Mouse (Mus musculus): ENCODE measurements at regions not wholly inside any gene's neighbourhood (a gene's known extent, or its start where the extent isn't known, plus 50 kb on each side); places are given as distances from the start of the nearest gene placed in this dataset.

DNA sequence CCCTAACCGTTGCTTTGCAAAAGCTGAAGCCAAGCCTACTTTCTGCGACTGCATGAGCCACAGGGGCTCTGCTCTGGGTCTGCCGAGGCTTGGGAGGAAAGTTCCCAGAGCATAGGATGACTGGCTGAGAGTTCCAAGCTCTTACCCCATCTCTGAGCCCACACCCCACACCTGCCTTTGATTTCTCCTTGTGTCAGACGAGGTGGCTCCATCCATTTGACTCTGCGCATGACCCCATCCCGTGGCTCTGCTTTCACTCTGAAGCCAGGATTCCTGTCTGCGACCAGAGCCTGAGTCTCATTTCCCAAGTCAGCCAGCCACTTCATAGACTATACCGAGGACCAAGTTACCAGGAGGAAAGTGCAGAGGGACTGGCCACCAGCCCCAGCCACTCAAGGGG, 216.1 kb upstream of the Msx2 start:
- Histone ChIP-seq H3K4me1 (ENCODE audit: control insufficient read depth, insufficient read depth, low read length) (no peaks in the 10 kb centered on the region), H3K4me2 (ENCODE audit: low read depth, low read length) (no peak overlapping the region; the same call in 1 of the 2 replicates), H3K9ac (replicated peaks; ENCODE audit: low read depth, low read length) (no peak overlapping the region), H3K36me3 (ENCODE audit: control insufficient read depth, insufficient read depth, low read length) (no peaks in the 10 kb centered on the region), H3K9me3 (ENCODE audit: control insufficient read depth, low read length) (no peaks in the 10 kb centered on the region), H3K27me3 (ENCODE audit: control insufficient read depth, insufficient read depth, low read length) (no peaks in the 10 kb centered on the region; the same call in 1 of the 2 replicates), H3K27ac (ENCODE audit: low read depth, low read length) (no peak overlapping the region), H3K4me3 (ENCODE audit: low read depth, low read length) (no peak overlapping the region)
- WGBS = 61% methylated on average over 8 of the region's 8 CpGs
- no peak for ATAC-seq (ENCODE audit: low read depth)

- no peaks in the 10 kb centered on the region for H3K4me1 ChIP-seq (ENCODE audit: control insufficient read depth, insufficient read depth, low read length)
- no peak overlapping the region for H3K4me3 ChIP-seq (ENCODE audit: low read depth, low read length)
- no peaks in the 10 kb centered on the region; the same call in 1 of the 2 replicates for H3K27me3 ChIP-seq (ENCODE audit: control insufficient read depth, insufficient read depth, low read length)
- H3K27ac ChIP-seq (ENCODE audit: low read depth, low read length) = no peak overlapping the region
- ATAC-seq (ENCODE audit: low read depth) = peak; percentile 63; the same call in 1 of the 2 replicates
- no peak overlapping the region for H3K9ac ChIP-seq (replicated peaks; ENCODE audit: low read depth, low read length)
- 10% methylated on average over 13 of the region's 13 CpGs for WGBS
- no peak overlapping the region; the same call in 1 of the 2 replicates for H3K4me2 ChIP-seq (ENCODE audit: low read depth, low read length)
- H3K9me3 ChIP-seq (ENCODE audit: control insufficient read depth, low read length) = no peaks in the 10 kb centered on the region
- H3K36me3 ChIP-seq (ENCODE audit: control insufficient read depth, insufficient read depth, low read length) = no peaks in the 10 kb centered on the region
These were observed 215.6 kb upstream of the Msx2 start for GRCm38 (mm10) chr13:53688489-53688888.

GRCm38 (mm10) chr13:53684498-53684897, 211.6 kb upstream of the Msx2 start:
- no peaks in the 10 kb centered on the region; the same call in 1 of the 2 replicates for H3K27me3 ChIP-seq (ENCODE audit: control insufficient read depth, insufficient read depth, low read length)
- WGBS = 72% methylated on average over 5 of the region's 5 CpGs
- no peak overlapping the region for H3K27ac ChIP-seq (ENCODE audit: low read depth, low read length)
- no peak overlapping the region for H3K9ac ChIP-seq (replicated peaks; ENCODE audit: low read depth, low read length)
- H3K4me3 ChIP-seq (ENCODE audit: low read depth, low read length) = no peak overlapping the region
- H3K4me2 ChIP-seq (ENCODE audit: low read depth, low read length) = no peak overlapping the region
- no peaks in the 10 kb centered on the region for H3K36me3 ChIP-seq (ENCODE audit: control insufficient read depth, insufficient read depth, low read length)
- ATAC-seq (ENCODE audit: low read depth) = no peak
- no peaks in the 10 kb centered on the region for H3K4me1 ChIP-seq (ENCODE audit: control insufficient read depth, insufficient read depth, low read length)
- no peaks in the 10 kb centered on the region for H3K9me3 ChIP-seq (ENCODE audit: control insufficient read depth, low read length)

GRCm38 (mm10) chr13:53677187-53677586, 204.3 kb upstream of the Msx2 start:
- H3K4me1 ChIP-seq (ENCODE audit: control insufficient read depth, insufficient read depth, low read length) = no peaks in the 10 kb centered on the region
- no peak overlapping the region for H3K4me2 ChIP-seq (ENCODE audit: low read depth, low read length)
- no peak overlapping the region for H3K27ac ChIP-seq (ENCODE audit: low read depth, low read length)
- H3K9ac ChIP-seq (replicated peaks; ENCODE audit: low read depth, low read length) = no peak overlapping the region
- no peak for ATAC-seq (ENCODE audit: low read depth)
- no peaks in the 10 kb centered on the region for H3K27me3 ChIP-seq (ENCODE audit: control insufficient read depth, insufficient read depth, low read length)
- 90% methylated on average over 10 of the region's 10 CpGs for WGBS
- no peaks in the 10 kb centered on the region for H3K9me3 ChIP-seq (ENCODE audit: control insufficient read depth, low read length)
- no peaks in the 10 kb centered on the region for H3K36me3 ChIP-seq (ENCODE audit: control insufficient read depth, insufficient read depth, low read length)
- no peak overlapping the region for H3K4me3 ChIP-seq (ENCODE audit: low read depth, low read length)

- H3K4me3 ChIP-seq (ENCODE audit: low read depth, low read length) = no peak overlapping the region
- H3K9ac ChIP-seq (replicated peaks; ENCODE audit: low read depth, low read length) = no peak overlapping the region
- ATAC-seq (ENCODE audit: low read depth) = no peak
- no peak overlapping the region for H3K4me2 ChIP-seq (ENCODE audit: low read depth, low read length)
- WGBS = 82% methylated on average over 19 of the region's 19 CpGs
- no peaks in the 10 kb centered on the region for H3K4me1 ChIP-seq (ENCODE audit: control insufficient read depth, insufficient read depth, low read length)
- H3K27ac ChIP-seq (ENCODE audit: low read depth, low read length) = no peak overlapping the region
- no peaks in the 10 kb centered on the region for H3K36me3 ChIP-seq (ENCODE audit: control insufficient read depth, insufficient read depth, low read length)
- no peaks in the 10 kb centered on the region for H3K27me3 ChIP-seq (ENCODE audit: control insufficient read depth, insufficient read depth, low read length)
- H3K9me3 ChIP-seq (ENCODE audit: control insufficient read depth, low read length) = no peaks in the 10 kb centered on the region
These were observed 197.5 kb upstream of the Msx2 start for GRCm38 (mm10) chr13:53670361-53670760.

- ATAC-seq (ENCODE audit: low read depth) = no peak
- no peak overlapping the region for H3K27ac ChIP-seq (ENCODE audit: low read depth, low read length)
- H3K27me3 ChIP-seq (ENCODE audit: control insufficient read depth, insufficient read depth, low read length) = no peaks in the 10 kb centered on the region
- H3K36me3 ChIP-seq (ENCODE audit: control insufficient read depth, insufficient read depth, low read length) = no peaks in the 10 kb centered on the region
- no peak overlapping the region for H3K4me3 ChIP-seq (ENCODE audit: low read depth, low read length)
- WGBS = 87% methylated on average over 4 of the region's 4 CpGs
- H3K4me2 ChIP-seq (ENCODE audit: low read depth, low read length) = no peak overlapping the region
- no peaks in the 10 kb centered on the region for H3K4me1 ChIP-seq (ENCODE audit: control insufficient read depth, insufficient read depth, low read length)
- no peaks in the 10 kb centered on the region for H3K9me3 ChIP-seq (ENCODE audit: control insufficient read depth, low read length)
- no peak overlapping the region for H3K9ac ChIP-seq (replicated peaks; ENCODE audit: low read depth, low read length)
These were observed 194.6 kb upstream of the Msx2 start for GRCm38 (mm10) chr13:53667518-53667917.

DNA sequence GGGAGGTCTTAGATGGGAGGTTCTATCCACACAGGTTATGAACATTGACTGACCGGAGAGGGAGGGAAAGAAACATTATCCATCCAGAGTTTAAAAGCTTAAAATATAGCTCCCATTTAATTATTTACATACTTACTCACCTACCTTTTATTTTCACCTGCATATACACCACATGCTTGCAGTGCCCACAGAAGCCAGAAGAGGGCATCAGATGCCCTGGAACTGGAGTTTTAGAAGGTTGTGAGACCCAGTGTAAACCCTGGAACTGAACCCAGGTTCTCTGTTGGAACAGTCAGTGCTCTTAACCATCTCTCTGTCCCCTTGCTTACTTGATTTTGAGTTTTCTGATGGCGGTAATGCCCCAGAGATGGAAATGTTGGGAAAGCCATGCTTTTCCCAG, 192.7 kb upstream of the Msx2 start:
- Histone ChIP-seq H3K36me3 (ENCODE audit: control insufficient read depth, insufficient read depth, low read length) (no peaks in the 10 kb centered on the region), H3K4me1 (ENCODE audit: control insufficient read depth, insufficient read depth, low read length) (no peaks in the 10 kb centered on the region), H3K4me3 (ENCODE audit: low read depth, low read length) (no peak overlapping the region), H3K9ac (replicated peaks; ENCODE audit: low read depth, low read length) (no peak overlapping the region), H3K27me3 (ENCODE audit: control insufficient read depth, insufficient read depth, low read length) (no peaks in the 10 kb centered on the region), H3K4me2 (ENCODE audit: low read depth, low read length) (no peak overlapping the region), H3K27ac (ENCODE audit: low read depth, low read length) (no peak overlapping the region), H3K9me3 (ENCODE audit: control insufficient read depth, low read length) (no peaks in the 10 kb centered on the region)
- WGBS = 93% methylated on average over 2 of the region's 2 CpGs
- ATAC-seq (ENCODE audit: low read depth) = no peak

GRCm38 (mm10) chr13:53664631-53665230, 191.9 kb upstream of the Msx2 start:
- Histone ChIP-seq H3K4me2 (ENCODE audit: low read depth, low read length) (no peak overlapping the region), H3K27me3 (ENCODE audit: control insufficient read depth, insufficient read depth, low read length) (no peaks in the 10 kb centered on the region), H3K27ac (ENCODE audit: low read depth, low read length) (no peak overlapping the region), H3K36me3 (ENCODE audit: control insufficient read depth, insufficient read depth, low read length) (no peaks in the 10 kb centered on the region), H3K9me3 (ENCODE audit: control insufficient read depth, low read length) (no peaks in the 10 kb centered on the region), H3K4me3 (ENCODE audit: low read depth, low read length) (no peak overlapping the region), H3K9ac (replicated peaks; ENCODE audit: low read depth, low read length) (no peak overlapping the region), H3K4me1 (ENCODE audit: control insufficient read depth, insufficient read depth, low read length) (no peaks in the 10 kb centered on the region)
- ATAC-seq (ENCODE audit: low read depth) = no peak
- WGBS = 95% methylated on average over 7 of the region's 7 CpGs

DNA sequence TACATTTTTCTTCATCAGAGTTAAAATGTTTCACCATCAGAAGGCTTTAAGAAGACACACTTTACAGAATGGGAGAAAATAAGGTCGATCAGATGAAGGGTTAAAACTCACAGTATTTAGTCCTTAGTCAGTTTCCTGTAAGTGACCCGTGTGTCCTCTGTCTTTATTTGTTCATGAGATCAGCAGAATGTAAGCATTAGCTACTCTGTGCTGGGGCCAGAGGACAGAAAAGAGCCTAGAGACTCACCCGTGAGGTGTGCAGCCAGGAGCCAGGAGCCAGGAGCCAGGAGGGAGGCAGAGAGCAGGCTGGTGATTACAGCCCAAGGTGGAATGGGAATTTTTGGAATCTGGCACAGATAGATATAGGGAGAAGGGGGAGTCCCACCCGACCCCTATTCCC, 180.0 kb upstream of the Msx2 start:
- ATAC-seq (ENCODE audit: low read depth) = no peak
- Histone ChIP-seq H3K4me3 (ENCODE audit: low read depth, low read length) (no peak overlapping the region), H3K9me3 (ENCODE audit: control insufficient read depth, low read length) (no peaks in the 10 kb centered on the region), H3K27ac (ENCODE audit: low read depth, low read length) (no peak overlapping the region), H3K27me3 (ENCODE audit: control insufficient read depth, insufficient read depth, low read length) (no peaks in the 10 kb centered on the region), H3K4me1 (ENCODE audit: control insufficient read depth, insufficient read depth, low read length) (no peaks in the 10 kb centered on the region), H3K36me3 (ENCODE audit: control insufficient read depth, insufficient read depth, low read length) (no peaks in the 10 kb centered on the region), H3K9ac (replicated peaks; ENCODE audit: low read depth, low read length) (no peak overlapping the region), H3K4me2 (ENCODE audit: low read depth, low read length) (no peak overlapping the region)
- WGBS = 54% methylated on average over 4 of the region's 4 CpGs
